ENCODE assay signal across 11 mouse cellular contexts in the genomic region with DNA sequence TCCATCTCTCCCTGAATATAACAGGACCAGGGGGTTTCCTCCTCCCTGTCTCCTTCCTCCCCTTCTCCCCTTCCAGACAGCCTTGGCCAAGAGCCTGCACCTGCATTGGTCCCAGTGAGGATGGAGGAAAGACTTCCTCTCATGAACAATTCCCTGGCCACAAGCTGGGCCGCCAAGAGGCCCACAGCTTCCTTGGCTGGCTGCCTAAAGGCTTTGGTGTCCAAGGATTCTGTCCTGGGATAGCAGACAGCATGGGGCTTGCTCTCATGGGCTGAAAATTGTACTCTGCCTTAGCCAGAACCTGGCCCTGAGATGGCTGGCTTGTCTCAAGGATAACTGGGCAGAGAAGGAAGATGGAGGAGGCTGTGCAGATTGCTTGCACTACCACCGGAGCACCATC.
DNase-seq lines count a peak whose midpoint lies in the region; ATAC-seq and TF ChIP-seq lines count a peak whose summit lies in the region.
"Had no signal": no experiment of that assay in that cellular context is flagged by ENCODE, and none has a peak within 500 bp of the region (broad histone marks: within the 10 kb centered on the region; RNA-seq: fewer than 3 reads in every experiment).

No protein-coding gene starts in this region.

- H3K36me3 ChIP-seq in kidney, adult 2 months (ENCODE audit: control insufficient read depth, insufficient read depth, low read length): no peaks in the 10 kb centered on the region
- H3K36me3 ChIP-seq in kidney, embryonic 16.5 days (ENCODE audit: insufficient read depth, low read length): no peaks in the 10 kb centered on the region
- no peaks in the 10 kb centered on the region for H3K36me3 ChIP-seq in lung, embryonic 16.5 days (ENCODE audit: control insufficient read depth, insufficient read depth, low read length)
- H3K36me3 ChIP-seq: G1E; heart, embryonic 15.5 days; neural tube, embryonic 12.5 days had no signal

- no peak for TF ChIP-seq CTCF in kidney, adult 2 months (conservative IDR thresholded peaks at IDR 0.05; ENCODE audit: insufficient read depth, insufficient read length, low read depth, low read length)
- TF ChIP-seq CTCF in gastrocnemius, adult 2 months (IDR thresholded peaks at IDR 0.05): no peak

- H3K4me1 ChIP-seq in kidney, adult 2 months (ENCODE audit: control insufficient read depth, insufficient read depth, low read length): no peaks in the 10 kb centered on the region
- H3K4me1 ChIP-seq in kidney, embryonic 16.5 days (ENCODE audit: insufficient read depth, low read length): peaks cover 13% of the 10 kb centered on the region
- peaks cover 35% of the 10 kb centered on the region for H3K4me1 ChIP-seq in lung, embryonic 16.5 days (replicated peaks; ENCODE audit: control insufficient read depth, insufficient read depth, low read length)

- H3K27ac ChIP-seq in kidney, adult 2 months (ENCODE audit: insufficient read depth, low read depth, low read length): no peak overlapping the region
- H3K27ac ChIP-seq in kidney, embryonic 16.5 days (ENCODE audit: low read length): no peak overlapping the region
- H3K27ac ChIP-seq in gastrocnemius, adult 2 months: no peak overlapping the region
- H3K27ac ChIP-seq in lung, embryonic 16.5 days (ENCODE audit: low read length): no peak overlapping the region; the same call in 1 of the 2 replicates
- H3K27ac ChIP-seq: heart, embryonic 15.5 days; neural tube, embryonic 12.5 days had no signal

- intact Hi-C loops in gastrocnemius, adult 2 months (cut with DNase I): no loop called here

- H3K4me3 ChIP-seq in kidney, adult 2 months (ENCODE audit: insufficient read depth, low read depth, low read length): no peak overlapping the region
- H3K4me3 ChIP-seq in kidney, embryonic 16.5 days (ENCODE audit: low read length): no peak overlapping the region
- H3K4me3 ChIP-seq in gastrocnemius, adult 2 months: no peak overlapping the region
- H3K4me3 ChIP-seq in lung, embryonic 16.5 days (ENCODE audit: low read length): no peak overlapping the region
- H3K4me3 ChIP-seq: heart, embryonic 15.5 days; neural tube, embryonic 12.5 days had no signal

- H3K27me3 ChIP-seq in kidney, adult 2 months (replicated peaks; ENCODE audit: control insufficient read depth, insufficient read depth, low read length): no peaks in the 10 kb centered on the region
- H3K27me3 ChIP-seq in kidney, embryonic 16.5 days (ENCODE audit: insufficient read depth, low read length): no peaks in the 10 kb centered on the region
- H3K27me3 ChIP-seq in lung, embryonic 16.5 days (ENCODE audit: control insufficient read depth, insufficient read depth, low read depth, low read length): no peaks in the 10 kb centered on the region
- H3K27me3 ChIP-seq: heart, embryonic 15.5 days; neural tube, embryonic 12.5 days had no signal

- 69% methylated on average over 2 of the region's 2 CpGs for WGBS in kidney, adult 2 months
- WGBS in kidney, embryonic 16.5 days: 70% methylated on average over 2 of the region's 2 CpGs
- 45% methylated on average over 2 of the region's 2 CpGs for WGBS in lung, embryonic 16.5 days

- H3K9ac ChIP-seq in kidney, embryonic 16.5 days (replicated peaks; ENCODE audit: low read length): no peak overlapping the region
- H3K9ac ChIP-seq in lung, embryonic 16.5 days (ENCODE audit: low read length): no peak overlapping the region
- H3K9ac ChIP-seq: heart, embryonic 15.5 days; neural tube, embryonic 12.5 days had no signal

- no peak for TF ChIP-seq POLR2A in kidney, adult 2 months (IDR thresholded peaks at IDR 0.05; ENCODE audit: low read depth, low read length)

- DNase-seq in kidney, adult 2 months: peak; percentile 51
- peak; percentile 22 for DNase-seq in adrenal gland, postnatal 25 days
- peak; percentile 68 for DNase-seq in gastrocnemius, adult 2 months
- no peak for DNase-seq in embryo, embryonic 11 days
- no peak for DNase-seq in yolk sac, embryonic 10.5 days (ENCODE audit: low spot score)

- no peak overlapping the region for H3K4me2 ChIP-seq in kidney, embryonic 16.5 days (replicated peaks; ENCODE audit: low read depth, low read length)
- no peak overlapping the region for H3K4me2 ChIP-seq in lung, embryonic 16.5 days (ENCODE audit: low read depth, low read length)
- H3K4me2 ChIP-seq: heart, embryonic 15.5 days; neural tube, embryonic 12.5 days had no signal

- H3K9me3 ChIP-seq in kidney, embryonic 16.5 days (ENCODE audit: low read length): no peaks in the 10 kb centered on the region
- H3K9me3 ChIP-seq in lung, embryonic 16.5 days (ENCODE audit: control insufficient read depth, low read length): no peaks in the 10 kb centered on the region
- H3K9me3 ChIP-seq: heart, embryonic 15.5 days; neural tube, embryonic 12.5 days had no signal

- no peak for ATAC-seq in kidney, embryonic 16.5 days (ENCODE audit: low FRiP score, low TSS enrichment)
- peak; percentile 7; the same call in 1 of the 2 replicates for ATAC-seq in lung, embryonic 16.5 days (ENCODE audit: low read depth)
- ATAC-seq in frontal cortex, adult (ENCODE audit: low TSS enrichment): no peak

Comparison
In these comparisons a context has a peak if more than half of its experiments do, and no peak if none do; other contexts are left out.
1. DNase-seq: peak in kidney, adult 2 months (single experiment), adrenal gland, postnatal 25 days (single experiment) and gastrocnemius, adult 2 months (single experiment); none in embryo, embryonic 11 days (single experiment) and yolk sac, embryonic 10.5 days (single experiment).